Mouse (Mus musculus): Measurements from ENCODE around the gene Creb3l1. TPM values are rescaled to one million over a fixed set of nuclear protein-coding genes. Genes with fewer than 3 reads are reported as not detected.

Creb3l1 gene
- polyA plus RNA-seq, 1 experiment from 2014 or later: 3.6 TPM

DNA sequence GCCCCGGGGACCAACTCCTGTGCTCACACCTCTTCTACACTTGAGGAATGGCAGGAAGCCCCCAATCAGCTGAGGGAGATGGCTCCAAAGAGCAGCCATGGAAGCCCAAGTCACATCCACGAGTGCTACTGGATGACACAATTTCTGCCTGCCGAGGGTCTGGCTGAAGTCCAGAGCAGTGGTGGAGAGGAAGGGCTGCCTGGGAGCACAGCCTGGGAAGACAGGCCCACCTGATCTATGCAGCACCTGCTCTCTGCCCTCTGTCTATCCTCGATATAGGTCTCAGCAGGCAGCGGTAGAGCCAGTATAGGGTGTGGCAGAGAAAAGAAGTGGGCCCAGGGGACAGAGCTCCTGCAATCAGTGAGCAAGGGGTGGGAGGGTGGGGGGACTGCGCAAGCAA lies 77.5 kb downstream of the Creb3l1 start:
- WGBS: 54% methylated on average over 6 of the region's 6 CpGs
- no peaks in the 10 kb centered on the region for H3K9me3 ChIP-seq (ENCODE audit: control insufficient read depth, low read length)
- H3K4me1 ChIP-seq (replicated peaks; ENCODE audit: control insufficient read depth, insufficient read depth, low read length): peaks cover 38% of the 10 kb centered on the region
- no peaks in the 10 kb centered on the region for H3K27me3 ChIP-seq (ENCODE audit: control insufficient read depth, insufficient read depth, low read length)
- H3K4me3 ChIP-seq (replicated peaks; ENCODE audit: low read length): no peak overlapping the region
- no peak overlapping the region for H3K4me2 ChIP-seq (replicated peaks)
- H3K36me3 ChIP-seq (replicated peaks; ENCODE audit: control insufficient read depth, insufficient read depth): no peaks in the 10 kb centered on the region
- no peak overlapping the region for H3K27ac ChIP-seq
- DNase-seq (ENCODE audit: low spot score) (no peak), ATAC-seq (ENCODE audit: low FRiP score) (no peak)
- no peak overlapping the region for H3K9ac ChIP-seq

DNA sequence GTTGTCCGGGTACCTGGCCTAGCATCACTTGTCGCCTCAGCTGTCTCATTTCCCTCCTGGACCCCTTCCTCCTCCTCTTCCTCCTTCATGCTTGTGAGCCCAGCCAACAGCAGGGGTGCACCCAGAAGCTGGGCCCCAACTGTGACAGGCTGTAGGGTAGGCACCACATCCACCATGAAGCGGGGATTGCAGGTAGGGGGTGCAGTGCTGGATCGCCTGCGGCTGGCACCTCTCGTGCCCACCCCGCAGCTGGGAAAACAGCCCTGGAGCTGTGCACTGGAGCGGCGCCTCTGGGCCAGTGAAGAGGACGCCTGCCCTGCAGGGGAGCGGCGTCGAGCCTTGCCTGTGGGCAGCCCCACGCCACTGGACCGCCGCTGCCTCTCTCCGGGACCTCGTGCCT lies 78.8 kb downstream of the Creb3l1 start, which contains the start of gene Gm9821:
TSS of gene Gm9821 (plus strand) at position 221 of the 400 bp plus-strand sequence.
- 84% methylated on average over 18 of the region's 18 CpGs for WGBS
- Histone ChIP-seq H3K36me3 (replicated peaks; ENCODE audit: control insufficient read depth, insufficient read depth) (peaks cover 4% of the 10 kb centered on the region; the same call in 1 of the 2 replicates), H3K27ac (no peak within 1 kb of the TSS), H3K9ac (0 out of 2 replicates have a peak within 1 kb of the TSS, but pooled peaks have one; percentile 1), H3K9me3 (ENCODE audit: control insufficient read depth, low read length) (no peaks in the 10 kb centered on the region), H3K4me3 (replicated peaks; ENCODE audit: low read length) (no peak within 1 kb of the TSS), H3K4me2 (replicated peaks) (no peak within 1 kb of the TSS), H3K4me1 (replicated peaks; ENCODE audit: control insufficient read depth, insufficient read depth, low read length) (peaks cover 35% of the 10 kb centered on the region), H3K27me3 (ENCODE audit: control insufficient read depth, insufficient read depth, low read length) (no peaks in the 10 kb centered on the region)
- DNase-seq (ENCODE audit: low spot score) (no peak), ATAC-seq (ENCODE audit: low FRiP score) (no peak)

DNA sequence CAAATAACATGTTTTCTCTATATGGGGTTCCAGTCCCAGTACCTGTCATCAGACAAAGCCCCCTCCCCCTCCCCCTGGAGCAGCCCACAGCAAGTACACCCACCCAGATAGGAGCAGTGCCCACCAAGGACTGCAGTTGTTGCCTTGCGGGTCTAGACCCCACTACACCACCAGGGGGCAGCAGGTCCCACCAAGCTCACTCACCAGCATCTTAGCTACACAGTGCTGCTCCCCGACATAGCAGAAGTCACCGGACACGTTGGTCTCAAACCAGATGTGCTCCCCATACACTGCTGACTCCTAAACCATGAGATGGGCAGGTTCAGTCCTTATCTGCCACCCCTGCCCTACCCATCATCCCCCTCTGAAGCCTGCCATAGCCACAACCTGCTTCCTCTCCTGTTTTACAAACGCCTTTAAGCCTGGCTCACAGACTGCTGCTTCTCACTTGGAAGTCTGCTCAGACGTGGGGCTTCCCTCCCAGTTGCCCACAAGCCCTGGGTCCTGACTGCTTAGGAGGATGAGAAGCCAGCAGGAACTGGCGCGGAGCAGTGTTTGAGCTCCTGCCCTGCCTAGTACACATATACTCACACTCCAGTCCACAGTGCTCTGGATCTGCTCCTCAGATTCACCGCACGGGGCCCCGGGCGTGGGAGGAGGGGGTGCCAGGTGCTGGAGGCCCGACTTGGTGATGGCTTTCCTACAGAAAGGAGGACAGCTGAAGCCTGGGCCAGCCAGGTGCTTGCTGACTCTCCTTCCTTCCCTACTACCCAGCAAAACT lies 79.9 kb downstream of the Creb3l1 start:
- no peak overlapping the region for H3K4me2 ChIP-seq (replicated peaks)
- DNase-seq (ENCODE audit: low spot score) (peak; percentile 82), ATAC-seq (ENCODE audit: low FRiP score) (peak; percentile 59)
- H3K9ac ChIP-seq: 0 out of 2 replicates have a peak overlapping the region, but pooled peaks have one; percentile 1
- H3K36me3 ChIP-seq (replicated peaks; ENCODE audit: control insufficient read depth, insufficient read depth): peaks cover 15% of the 10 kb centered on the region
- no peaks in the 10 kb centered on the region for H3K27me3 ChIP-seq (ENCODE audit: control insufficient read depth, insufficient read depth, low read length)
- 46% methylated on average over 13 of the region's 13 CpGs for WGBS
- H3K4me3 ChIP-seq (replicated peaks; ENCODE audit: low read length): no peak overlapping the region
- no peaks in the 10 kb centered on the region for H3K9me3 ChIP-seq (ENCODE audit: control insufficient read depth, low read length)
- no peak overlapping the region for H3K27ac ChIP-seq
- peaks cover 24% of the 10 kb centered on the region for H3K4me1 ChIP-seq (replicated peaks; ENCODE audit: control insufficient read depth, insufficient read depth, low read length)

DNA sequence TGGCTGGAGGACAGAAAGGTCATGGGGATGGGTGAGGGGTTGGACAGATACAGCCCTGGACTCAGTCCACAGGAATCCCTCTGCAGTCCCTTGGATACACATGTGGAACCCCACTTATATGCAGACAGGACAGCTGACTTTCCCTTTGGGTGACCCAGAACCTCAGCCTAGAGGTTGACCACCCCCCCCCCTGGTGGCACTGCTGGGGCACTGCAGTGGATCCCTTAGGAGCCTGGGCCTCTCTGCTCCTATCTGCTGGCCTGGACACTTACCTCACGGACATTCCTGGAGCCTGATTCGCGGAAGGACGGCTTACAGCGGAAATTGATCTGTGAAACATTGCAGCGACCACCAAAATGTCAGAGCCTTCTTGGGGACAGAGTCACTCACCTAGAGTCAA lies 81.9 kb downstream of the Creb3l1 start:
- 81% methylated on average over 6 of the region's 6 CpGs for WGBS
- no peak overlapping the region for H3K27ac ChIP-seq
- DNase-seq (ENCODE audit: low spot score): no peak
- no peaks in the 10 kb centered on the region for H3K27me3 ChIP-seq (ENCODE audit: control insufficient read depth, insufficient read depth, low read length)
- no peak overlapping the region for H3K4me2 ChIP-seq (replicated peaks)
- peaks cover 10% of the 10 kb centered on the region; the same call in 1 of the 2 replicates for H3K4me1 ChIP-seq (replicated peaks; ENCODE audit: control insufficient read depth, insufficient read depth, low read length)
- H3K9ac ChIP-seq: no peak overlapping the region
- no peak for ATAC-seq (ENCODE audit: low FRiP score)
- no peak overlapping the region for H3K4me3 ChIP-seq (replicated peaks; ENCODE audit: low read length)
- no peaks in the 10 kb centered on the region for H3K9me3 ChIP-seq (ENCODE audit: control insufficient read depth, low read length)
- peaks cover 35% of the 10 kb centered on the region for H3K36me3 ChIP-seq (replicated peaks; ENCODE audit: control insufficient read depth, insufficient read depth)

DNA sequence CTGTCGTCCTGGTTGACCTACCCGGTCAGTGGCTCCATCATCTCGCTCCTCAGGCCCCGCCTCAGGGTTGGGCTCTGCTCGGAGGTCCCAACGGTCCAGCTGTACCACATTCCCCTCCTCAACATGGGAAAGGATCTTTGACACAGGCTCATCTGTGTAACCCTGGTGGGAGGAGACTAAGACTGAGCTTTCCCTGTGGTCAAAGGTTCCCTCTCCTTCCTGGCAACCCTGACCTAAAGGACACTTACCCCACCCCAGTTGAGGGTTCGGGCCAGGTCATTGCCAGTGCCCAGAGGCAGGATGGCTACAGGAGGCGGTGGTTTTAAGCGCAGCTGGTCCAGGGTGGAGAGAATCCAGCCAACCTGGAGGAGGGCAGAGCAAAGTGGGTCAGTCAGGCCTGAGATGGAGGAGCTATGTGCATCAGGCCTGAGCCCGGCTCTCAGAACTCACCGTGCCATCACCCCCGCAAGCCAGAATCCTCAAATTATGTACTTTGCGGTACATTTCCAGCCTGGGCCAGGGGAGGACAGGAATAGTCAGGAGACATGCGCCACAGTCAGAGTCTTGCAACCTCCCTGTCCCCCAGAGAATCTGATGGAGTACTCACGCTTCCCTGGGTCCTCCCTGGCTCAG lies 84.9 kb downstream of the Creb3l1 start:
- ATAC-seq (ENCODE audit: low FRiP score): no peak
- peaks cover 58% of the 10 kb centered on the region for H3K36me3 ChIP-seq (replicated peaks; ENCODE audit: control insufficient read depth, insufficient read depth)

DNA sequence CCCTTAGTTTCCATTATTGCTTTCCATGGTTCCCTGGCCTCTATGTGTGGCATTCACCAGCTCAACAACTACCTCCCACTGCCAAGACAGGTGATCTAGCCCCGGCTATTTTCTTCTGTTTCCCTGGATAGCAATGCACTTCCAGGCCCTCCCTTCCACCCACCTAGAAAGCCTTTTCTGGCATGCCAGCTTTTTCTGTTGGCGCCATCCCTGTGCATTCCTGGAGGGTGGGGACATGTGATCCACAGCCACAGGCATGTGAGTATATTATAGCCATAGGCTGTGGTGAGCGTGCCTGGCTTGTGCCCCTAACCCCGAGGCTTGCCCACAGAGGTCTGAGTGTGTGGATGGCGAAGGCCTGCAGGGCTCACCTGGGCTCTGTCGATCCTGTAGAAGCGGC lies 88.1 kb downstream of the Creb3l1 start:
- H3K27ac ChIP-seq: no peak overlapping the region
- H3K4me1 ChIP-seq (replicated peaks; ENCODE audit: control insufficient read depth, insufficient read depth, low read length): peaks cover 7% of the 10 kb centered on the region; the same call in 1 of the 2 replicates
- no peak overlapping the region for H3K4me3 ChIP-seq (replicated peaks; ENCODE audit: low read length)
- ATAC-seq (ENCODE audit: low FRiP score) (no peak), DNase-seq (ENCODE audit: low spot score) (no peak)
- peaks cover 66% of the 10 kb centered on the region for H3K36me3 ChIP-seq (replicated peaks; ENCODE audit: control insufficient read depth, insufficient read depth)
- H3K4me2 ChIP-seq (replicated peaks): no peak overlapping the region
- WGBS: 88% methylated on average over 7 of the region's 7 CpGs
- no peaks in the 10 kb centered on the region for H3K9me3 ChIP-seq (ENCODE audit: control insufficient read depth, low read length)
- no peaks in the 10 kb centered on the region for H3K27me3 ChIP-seq (ENCODE audit: control insufficient read depth, insufficient read depth, low read length)
- no peak overlapping the region for H3K9ac ChIP-seq

More for the DNA sequence above, 84.9 kb downstream of the Creb3l1 start:
- H3K27ac ChIP-seq: no peak overlapping the region
- H3K4me1 ChIP-seq (replicated peaks; ENCODE audit: control insufficient read depth, insufficient read depth, low read length): no peaks in the 10 kb centered on the region
- no peaks in the 10 kb centered on the region for H3K9me3 ChIP-seq (ENCODE audit: control insufficient read depth, low read length)
- no peaks in the 10 kb centered on the region for H3K27me3 ChIP-seq (ENCODE audit: control insufficient read depth, insufficient read depth, low read length)
- DNase-seq (ENCODE audit: low spot score): no peak
- no peak overlapping the region for H3K4me3 ChIP-seq (replicated peaks; ENCODE audit: low read length)
- 84% methylated on average over 15 of the region's 15 CpGs for WGBS
- H3K9ac ChIP-seq: no peak overlapping the region
- no peak overlapping the region for H3K4me2 ChIP-seq (replicated peaks)

DNA sequence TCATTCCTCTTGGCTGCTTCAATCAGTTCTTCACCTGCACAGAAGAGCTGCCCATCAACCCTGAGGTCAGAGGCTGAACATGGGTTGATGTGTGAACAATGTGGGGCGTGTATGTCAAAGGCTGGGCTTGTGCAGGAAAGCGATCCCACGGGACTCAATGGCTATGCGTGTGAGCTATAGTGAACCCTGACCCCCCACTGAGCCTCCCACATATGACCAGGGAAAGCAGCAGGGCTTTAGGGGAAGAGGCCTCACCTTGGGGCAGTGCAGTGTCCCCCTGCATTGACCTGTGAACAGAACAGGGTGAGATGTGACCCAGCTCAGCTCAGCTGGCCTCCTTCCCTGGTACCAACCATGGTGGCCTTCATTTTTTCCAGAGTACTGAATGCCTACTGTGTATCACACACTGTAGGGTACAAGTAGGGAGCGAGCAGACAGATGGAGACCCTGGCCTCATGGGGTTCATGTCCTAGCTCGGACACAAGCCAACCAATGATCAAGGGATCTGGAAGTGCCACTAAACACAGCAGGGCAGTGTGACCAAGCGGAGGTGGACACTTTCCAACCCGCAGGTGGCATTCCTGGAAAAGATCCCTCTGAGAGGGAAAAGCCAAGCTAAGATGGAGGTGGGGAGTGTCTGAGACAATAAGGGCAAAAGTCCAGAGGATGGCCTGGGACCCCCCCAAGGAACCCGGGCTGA lies 89.3 kb downstream of the Creb3l1 start:
- no peaks in the 10 kb centered on the region for H3K27me3 ChIP-seq (ENCODE audit: control insufficient read depth, insufficient read depth, low read length)
- H3K9ac ChIP-seq: no peak overlapping the region
- ATAC-seq (ENCODE audit: low FRiP score) (no peak), DNase-seq (ENCODE audit: low spot score) (no peak)
- 85% methylated on average over 9 of the region's 9 CpGs for WGBS
- H3K4me2 ChIP-seq (replicated peaks): no peak overlapping the region
- H3K9me3 ChIP-seq (ENCODE audit: control insufficient read depth, low read length): no peaks in the 10 kb centered on the region
- H3K36me3 ChIP-seq (replicated peaks; ENCODE audit: control insufficient read depth, insufficient read depth): peaks cover 57% of the 10 kb centered on the region
- no peak overlapping the region for H3K4me3 ChIP-seq (replicated peaks; ENCODE audit: low read length)
- H3K4me1 ChIP-seq (replicated peaks; ENCODE audit: control insufficient read depth, insufficient read depth, low read length): peaks cover 15% of the 10 kb centered on the region
- H3K27ac ChIP-seq: no peak overlapping the region

DNA sequence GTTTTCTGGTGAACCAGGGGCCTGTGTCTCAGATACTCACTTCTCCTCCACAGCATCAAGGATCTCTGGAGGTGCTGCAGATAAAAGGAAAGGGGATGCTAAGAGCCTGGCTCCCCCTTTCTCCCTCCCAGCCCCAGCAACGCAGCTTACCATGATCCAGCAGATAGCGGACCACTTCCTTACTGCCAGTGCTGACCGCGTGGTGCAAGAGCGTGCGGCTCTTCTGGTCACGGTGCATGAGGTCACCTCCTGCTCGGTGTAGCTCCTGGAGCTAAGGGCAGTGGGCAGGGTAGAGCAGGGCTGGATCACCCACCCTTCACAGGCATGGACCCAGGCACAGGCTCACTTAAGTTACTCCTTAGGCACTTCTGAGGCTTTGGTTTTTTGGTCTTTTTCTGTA lies 90.3 kb downstream of the Creb3l1 start:
- Histone ChIP-seq H3K9me3 (ENCODE audit: control insufficient read depth, low read length) (no peaks in the 10 kb centered on the region), H3K4me1 (replicated peaks; ENCODE audit: control insufficient read depth, insufficient read depth, low read length) (peaks cover 15% of the 10 kb centered on the region), H3K27me3 (ENCODE audit: control insufficient read depth, insufficient read depth, low read length) (no peaks in the 10 kb centered on the region), H3K9ac (no peak overlapping the region), H3K4me2 (replicated peaks) (no peak overlapping the region), H3K27ac (no peak overlapping the region), H3K4me3 (replicated peaks; ENCODE audit: low read length) (no peak overlapping the region), H3K36me3 (replicated peaks; ENCODE audit: control insufficient read depth, insufficient read depth) (peaks cover 47% of the 10 kb centered on the region)
- WGBS: 56% methylated on average over 8 of the region's 8 CpGs
- no peak for ATAC-seq (ENCODE audit: low FRiP score)
- no peak for DNase-seq (ENCODE audit: low spot score)

DNA sequence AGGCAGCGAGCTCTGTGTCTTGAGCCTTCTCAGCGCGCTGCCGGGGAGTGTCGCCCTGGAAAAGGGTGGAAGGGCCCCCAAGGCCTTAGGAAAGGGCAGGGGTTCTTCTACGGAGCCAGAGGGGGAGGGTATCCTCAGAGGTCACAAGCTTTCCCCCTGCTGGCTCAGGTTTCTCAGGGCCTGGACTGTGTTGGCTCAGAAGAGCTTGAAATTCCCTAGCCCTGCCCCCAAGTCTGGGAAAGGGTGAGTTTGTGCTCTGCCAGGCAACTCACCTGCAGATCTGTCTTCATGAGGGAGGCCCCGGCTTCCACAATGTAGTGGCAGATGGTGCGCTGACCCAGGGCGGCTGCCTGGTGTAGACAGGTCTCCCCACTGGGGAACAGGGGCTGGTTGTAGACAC lies 90.8 kb downstream of the Creb3l1 start:
- no peaks in the 10 kb centered on the region for H3K9me3 ChIP-seq (ENCODE audit: control insufficient read depth, low read length)
- H3K4me1 ChIP-seq (replicated peaks; ENCODE audit: control insufficient read depth, insufficient read depth, low read length): peaks cover 15% of the 10 kb centered on the region
- no peak overlapping the region for H3K4me3 ChIP-seq (replicated peaks; ENCODE audit: low read length)
- H3K27ac ChIP-seq: no peak overlapping the region
- H3K27me3 ChIP-seq (ENCODE audit: control insufficient read depth, insufficient read depth, low read length): no peaks in the 10 kb centered on the region
- 31% methylated on average over 9 of the region's 9 CpGs for WGBS
- no peak overlapping the region for H3K4me2 ChIP-seq (replicated peaks)
- DNase-seq (ENCODE audit: low spot score): no peak
- H3K9ac ChIP-seq: no peak overlapping the region
- peaks cover 42% of the 10 kb centered on the region for H3K36me3 ChIP-seq (replicated peaks; ENCODE audit: control insufficient read depth, insufficient read depth)
- no peak for ATAC-seq (ENCODE audit: low FRiP score)
